Mouse (Mus musculus) heart, postnatal 14 days (tissue): ENCODE results near the gene Cox7a2l. TPM values are rescaled to one million over a fixed set of nuclear protein-coding genes. Genes with fewer than 3 reads are reported as not detected.

Source experiments
- DNase-seq, 2 experiments: peaks; one replicate each; pipeline ENCODE4 v3.0.0; 2021 to 2022
- intact Hi-C: fragments of 180-260 bp; cut with DNase I; formaldehyde crosslinking; loops from one replicate; pipeline ENCODE4 v1.15.1; 2025
- long read RNA-seq, 2 experiments: library from polyadenylated mRNA; stranded (forward); transcript quantifications; one replicate each; pipeline ENCODE4 v2.0.0; 2021
- total RNA-seq, 2 experiments: library from RNA; stranded (reverse); gene quantifications; 2 replicates each; pipeline ENCODE4 v1.2.3; 2021

Gene Cox7a2l
- total RNA-seq = 100 to 1,000 TPM; 297 to 319 TPM
- long read RNA-seq, experiment 1, transcript Cox7a2l-201 (3 exons, 1,076 nt) = major isoform, 219 of 245 reads
- long read RNA-seq, experiment 1, transcript Cox7a2l-202 (4 exons, 1,129 nt) = minor isoform, 20 of 245 reads
- long read RNA-seq, experiment 1, partial matches to known transcripts = 0 of 245 reads
- long read RNA-seq, experiment 1, other reads (novel, unspliced or antisense) = 6 of 245 reads
- long read RNA-seq, experiment 2, transcript Cox7a2l-201 (3 exons, 1,076 nt) = major isoform, 179 of 195 reads
- long read RNA-seq, experiment 2, transcript Cox7a2l-202 (4 exons, 1,129 nt) = minor isoform, 12 of 195 reads
- long read RNA-seq, experiment 2, partial matches to known transcripts = 0 of 195 reads
- long read RNA-seq, experiment 2, other reads (novel, unspliced or antisense) = 4 of 195 reads

DNA sequence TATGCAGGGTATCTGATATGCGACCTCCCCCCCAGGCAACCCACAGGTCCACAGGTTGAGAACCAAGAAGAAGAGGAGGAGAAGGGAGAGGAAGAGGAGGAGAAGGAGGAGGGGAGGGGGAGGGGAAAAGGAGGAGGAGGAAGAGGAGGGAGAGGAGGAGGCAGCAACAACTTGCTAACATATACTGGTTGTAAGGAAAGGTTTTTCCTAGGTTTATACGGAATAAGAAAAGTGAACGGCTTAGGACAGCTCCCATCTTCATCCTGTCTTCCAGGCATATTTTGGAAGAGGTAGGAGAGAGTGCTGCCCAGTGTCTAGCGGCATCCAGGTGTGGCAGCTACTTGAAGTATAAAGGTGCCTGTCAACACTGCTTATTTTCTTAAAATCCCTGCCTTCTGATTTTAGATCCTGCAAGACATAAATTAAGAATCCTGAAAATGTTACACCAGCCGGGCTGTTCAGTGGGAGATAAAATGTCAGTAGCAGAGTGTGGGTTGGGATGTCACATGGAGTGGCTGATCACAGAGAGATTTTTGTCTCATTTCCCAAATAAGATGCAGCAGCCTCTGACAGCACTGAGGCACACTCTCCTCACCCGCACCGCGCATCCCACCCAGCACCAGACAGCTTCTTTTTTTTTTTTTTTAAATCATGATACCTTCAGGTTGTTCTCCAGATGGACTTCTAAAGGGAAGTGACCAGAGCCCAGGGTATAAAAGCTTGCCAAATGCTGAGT is at the start of gene Cox7a2l:
Cox7a2l (minus strand) TSS at position 51 of the 736 bp plus-strand sequence.
- intact Hi-C loops = no loop called here

DNA sequence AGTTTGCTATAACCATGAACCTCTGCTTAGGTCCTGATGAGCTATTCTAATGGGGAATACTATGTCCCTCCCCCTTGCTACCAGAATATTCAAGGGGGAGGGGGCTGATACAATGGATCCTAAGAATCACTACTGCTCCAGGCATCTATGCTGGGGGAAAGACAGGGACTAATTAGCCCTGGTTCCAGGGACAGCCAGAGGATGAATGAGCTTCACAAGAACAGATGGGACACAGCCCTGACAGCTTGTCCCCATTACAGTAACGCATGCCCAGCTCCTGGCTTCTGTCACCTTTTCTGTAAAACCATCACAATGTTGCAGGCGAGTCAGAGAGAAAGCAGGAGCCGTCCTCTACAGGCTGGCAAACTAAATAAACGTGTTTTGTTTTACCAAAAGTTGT is 48.4 kb upstream of the Cox7a2l start:
- no peak for DNase-seq
- intact Hi-C loops = no loop called here

More for the DNA sequence above, at the start of gene Cox7a2l:
- DNase-seq = no peak

DNA sequence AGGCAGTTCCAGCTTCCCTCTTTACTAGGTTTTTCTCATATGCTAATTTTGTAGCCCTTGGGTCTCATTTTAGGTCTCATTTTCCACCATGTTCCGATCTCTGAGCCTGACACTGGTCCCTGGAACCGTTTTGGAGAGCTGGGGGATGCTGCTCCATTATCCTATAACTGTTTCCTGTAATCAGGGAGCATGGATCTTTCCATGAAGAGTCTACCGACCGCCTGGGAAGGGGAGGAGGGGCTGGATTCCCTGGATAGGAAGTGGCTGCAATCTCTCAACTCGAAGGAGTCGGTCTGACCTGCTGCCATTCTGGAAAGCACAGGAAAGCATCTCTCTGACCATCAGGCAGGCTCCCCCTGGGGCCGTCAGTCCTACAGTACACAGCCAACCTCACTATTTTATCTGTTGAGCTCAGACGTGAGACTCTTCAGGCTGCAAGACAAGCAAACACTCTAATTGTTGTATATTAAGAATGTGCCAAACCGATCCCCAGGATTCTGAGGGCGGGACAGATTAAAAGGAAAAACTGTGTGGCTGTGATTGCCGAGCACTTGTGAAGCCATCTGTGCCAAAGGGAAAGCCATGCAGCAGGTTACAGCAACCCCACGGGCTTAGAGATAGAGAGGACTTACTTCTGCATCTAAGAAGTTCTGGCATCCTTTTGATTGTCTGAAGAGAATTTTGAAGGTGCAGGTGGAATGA is 47.1 kb upstream of the Cox7a2l start:
- intact Hi-C loops = loop anchor here (5.0 kb wide), 1 partner anchor 292 kb away; no protein-coding TSS in a partner anchor
- DNase-seq = no peak

DNA sequence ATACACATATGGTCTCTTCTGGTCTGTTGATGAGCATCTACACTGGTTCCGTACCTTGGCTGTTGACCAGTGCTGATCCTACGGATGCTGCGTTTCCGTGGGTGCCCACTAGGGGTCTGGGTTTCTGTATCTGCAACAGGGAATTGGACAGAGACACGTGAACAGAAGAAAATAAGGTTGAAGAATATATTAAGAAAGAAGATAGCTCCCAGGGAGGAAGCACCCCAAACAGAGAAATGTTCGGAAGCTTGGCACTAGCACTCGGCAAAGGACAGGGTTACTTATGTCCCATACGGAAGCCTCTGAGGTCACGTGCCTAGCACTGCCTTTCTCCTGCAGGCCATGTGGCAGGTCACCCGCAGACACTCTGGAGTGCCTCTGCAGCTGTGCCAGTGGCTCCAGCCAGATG is 46.6 kb upstream of the Cox7a2l start:
- intact Hi-C loops = loop anchor here (5.0 kb wide), 1 partner anchor 291 kb away; no protein-coding TSS in a partner anchor
- peak; percentile 47 to 63 for DNase-seq

DNA sequence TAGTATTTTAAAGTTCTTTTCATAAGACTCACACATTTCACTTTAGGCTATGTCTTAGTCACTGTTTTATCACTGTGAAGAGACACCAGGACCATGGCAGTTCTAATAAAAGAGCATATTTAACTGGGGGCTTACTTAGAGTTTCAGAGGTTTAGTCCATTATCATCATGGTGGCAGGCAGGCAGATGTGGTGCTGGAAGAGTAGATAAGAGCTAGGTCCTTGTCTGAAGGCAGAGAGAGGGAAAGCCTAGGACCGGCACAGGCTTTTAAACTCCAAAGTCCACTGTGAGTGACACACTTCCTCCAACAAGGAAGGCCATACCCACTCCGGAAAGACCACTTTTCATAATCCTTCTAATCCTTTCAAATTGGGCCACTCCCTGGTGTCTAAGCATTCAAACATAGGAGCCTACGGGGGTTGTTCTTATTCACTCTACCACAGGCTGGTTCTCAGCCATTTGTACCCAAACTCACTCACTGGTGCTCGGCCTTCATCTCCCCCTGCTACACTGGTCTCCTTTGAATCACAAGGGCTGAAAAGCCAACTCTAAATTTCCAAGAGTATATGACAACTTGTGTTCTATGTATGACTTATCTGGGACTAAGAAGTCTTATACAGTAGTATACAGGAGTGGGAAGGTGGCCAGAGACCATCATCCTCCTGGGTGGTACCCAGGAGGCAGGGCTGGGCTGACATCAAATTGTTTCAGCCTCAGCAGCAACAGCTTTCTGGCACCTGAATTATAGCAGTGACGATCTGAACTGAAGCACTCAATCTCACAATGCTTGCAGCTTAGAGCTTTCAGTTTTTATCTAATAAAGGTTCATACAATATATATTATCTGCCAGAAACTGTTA is 45.3 kb upstream of the Cox7a2l start:
- intact Hi-C loops = loop anchor here (5.0 kb wide), 1 partner anchor 290 kb away; no protein-coding TSS in a partner anchor
- no peak for DNase-seq

DNA sequence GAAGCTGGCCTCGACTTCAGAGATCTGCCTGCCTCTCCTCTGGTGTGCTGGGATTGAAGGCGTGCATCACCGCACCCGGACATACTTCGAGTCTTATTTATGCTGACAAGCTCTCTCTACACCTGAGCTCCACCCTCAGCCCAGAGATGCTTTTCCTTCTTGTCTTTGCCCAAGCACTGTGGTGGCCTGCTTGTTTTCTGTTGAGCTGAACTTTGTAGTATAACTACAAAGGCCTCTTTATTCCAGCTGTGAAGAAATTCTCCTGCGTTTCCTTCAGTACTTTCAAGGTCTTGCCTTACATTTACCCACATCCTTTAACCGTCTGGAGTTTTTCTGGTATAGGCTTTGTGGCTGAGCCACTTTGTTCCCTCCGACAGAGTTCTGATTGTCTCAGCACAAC is 42.0 kb upstream of the Cox7a2l start:
- intact Hi-C loops = loop anchor here (1.0 kb wide), 1 partner anchor 44 kb away; no protein-coding TSS in a partner anchor

DNA sequence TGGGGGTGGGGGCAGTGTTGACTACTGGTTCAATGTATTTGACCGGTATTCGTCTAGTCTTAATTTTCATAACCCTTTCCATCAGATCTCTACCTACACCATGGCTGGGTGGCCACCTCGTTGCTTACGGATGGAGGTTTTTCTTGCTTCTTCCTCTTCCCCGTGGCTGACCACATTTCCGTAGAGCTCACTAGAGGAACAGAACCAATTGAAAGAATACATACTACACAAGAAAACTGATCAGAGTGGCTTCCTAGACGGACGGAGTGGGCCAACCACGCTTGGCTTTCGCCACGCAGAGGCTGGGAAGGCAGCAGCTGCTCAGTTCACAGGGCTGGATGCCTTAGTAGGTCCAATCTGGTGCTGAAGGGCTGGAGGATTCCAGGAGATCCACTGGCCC is 38.7 kb upstream of the Cox7a2l start:
- intact Hi-C loops = no loop called here
- DNase-seq = no peak

More for the DNA sequence above, 42.0 kb upstream of the Cox7a2l start:
- no peak for DNase-seq

DNA sequence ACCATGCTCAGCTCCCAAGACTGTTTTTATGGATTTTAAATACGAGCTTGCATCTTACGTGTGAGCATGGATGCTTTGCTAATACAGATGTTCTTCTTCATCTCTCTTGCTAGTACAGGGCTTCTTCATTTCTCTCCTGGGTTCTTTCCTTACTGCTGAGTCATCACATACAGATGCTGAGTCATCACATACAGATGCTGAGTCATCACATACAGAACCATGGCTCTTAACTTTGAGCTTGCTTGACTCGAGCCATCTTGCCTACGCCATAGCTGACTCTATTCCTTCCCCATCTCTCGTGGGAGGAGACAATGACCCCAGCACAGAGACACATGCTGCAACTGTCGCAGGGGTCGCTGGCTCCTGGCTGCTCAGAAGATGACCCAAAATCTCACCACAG is 37.9 kb upstream of the Cox7a2l start:
- intact Hi-C loops = no loop called here
- DNase-seq = no peak

DNA sequence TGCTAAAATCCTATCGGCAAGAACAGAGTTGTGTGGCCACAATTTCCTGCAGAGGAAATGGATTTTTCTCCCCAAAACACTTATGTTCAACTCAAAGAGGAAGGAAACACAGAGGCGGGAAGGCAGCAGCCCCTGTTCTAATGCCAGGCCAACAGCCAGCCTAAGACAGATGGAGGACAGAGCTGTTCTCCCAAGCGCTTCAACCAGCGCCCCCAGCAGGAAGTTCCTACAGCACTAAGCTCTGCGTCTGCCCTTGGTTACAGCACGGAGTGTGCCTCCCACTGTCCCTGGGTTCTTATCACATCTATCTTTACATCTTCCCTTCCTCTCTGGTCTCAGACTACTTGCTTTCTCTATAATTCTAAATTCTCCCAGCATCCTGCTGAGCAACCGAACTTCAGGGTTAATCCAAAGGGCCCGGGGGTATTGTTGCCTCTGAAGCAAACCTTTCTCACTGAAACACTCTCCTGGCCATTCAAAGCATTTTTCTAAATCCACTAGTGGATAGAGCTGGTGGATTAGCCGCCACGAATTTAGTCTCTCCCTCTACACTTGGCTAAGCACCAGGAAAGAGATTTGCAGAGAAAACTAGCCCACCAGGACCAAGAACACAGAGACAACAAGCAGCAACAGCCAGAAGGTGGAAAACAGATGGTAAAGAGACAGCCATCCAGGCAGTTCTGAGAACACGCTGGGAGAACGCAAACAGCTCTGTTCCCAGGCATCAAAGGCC is 31.5 kb upstream of the Cox7a2l start:
- peak in 1 of 2 experiments; percentile 10 for DNase-seq
- intact Hi-C loops = no loop called here

DNA sequence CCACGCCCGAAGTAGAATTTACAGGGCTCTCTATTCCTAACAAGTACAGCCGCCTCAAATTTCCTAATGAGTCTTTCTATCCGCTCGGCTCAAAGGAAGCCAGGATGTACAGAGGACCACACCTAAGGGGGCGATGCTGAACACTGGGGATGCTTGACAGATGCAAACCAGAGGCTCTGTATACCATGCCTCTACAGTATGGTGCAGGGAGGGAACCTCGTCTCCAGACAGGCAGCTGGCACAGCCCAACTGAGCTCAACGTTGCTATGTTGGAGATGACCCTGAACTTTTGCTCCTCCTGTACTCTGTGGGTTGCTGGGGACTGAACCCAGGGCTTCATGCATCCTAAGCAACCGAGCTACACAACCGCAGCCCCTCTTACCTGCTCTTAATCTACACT is 30.0 kb upstream of the Cox7a2l start:
- intact Hi-C loops = no loop called here
- DNase-seq = no peak

DNA sequence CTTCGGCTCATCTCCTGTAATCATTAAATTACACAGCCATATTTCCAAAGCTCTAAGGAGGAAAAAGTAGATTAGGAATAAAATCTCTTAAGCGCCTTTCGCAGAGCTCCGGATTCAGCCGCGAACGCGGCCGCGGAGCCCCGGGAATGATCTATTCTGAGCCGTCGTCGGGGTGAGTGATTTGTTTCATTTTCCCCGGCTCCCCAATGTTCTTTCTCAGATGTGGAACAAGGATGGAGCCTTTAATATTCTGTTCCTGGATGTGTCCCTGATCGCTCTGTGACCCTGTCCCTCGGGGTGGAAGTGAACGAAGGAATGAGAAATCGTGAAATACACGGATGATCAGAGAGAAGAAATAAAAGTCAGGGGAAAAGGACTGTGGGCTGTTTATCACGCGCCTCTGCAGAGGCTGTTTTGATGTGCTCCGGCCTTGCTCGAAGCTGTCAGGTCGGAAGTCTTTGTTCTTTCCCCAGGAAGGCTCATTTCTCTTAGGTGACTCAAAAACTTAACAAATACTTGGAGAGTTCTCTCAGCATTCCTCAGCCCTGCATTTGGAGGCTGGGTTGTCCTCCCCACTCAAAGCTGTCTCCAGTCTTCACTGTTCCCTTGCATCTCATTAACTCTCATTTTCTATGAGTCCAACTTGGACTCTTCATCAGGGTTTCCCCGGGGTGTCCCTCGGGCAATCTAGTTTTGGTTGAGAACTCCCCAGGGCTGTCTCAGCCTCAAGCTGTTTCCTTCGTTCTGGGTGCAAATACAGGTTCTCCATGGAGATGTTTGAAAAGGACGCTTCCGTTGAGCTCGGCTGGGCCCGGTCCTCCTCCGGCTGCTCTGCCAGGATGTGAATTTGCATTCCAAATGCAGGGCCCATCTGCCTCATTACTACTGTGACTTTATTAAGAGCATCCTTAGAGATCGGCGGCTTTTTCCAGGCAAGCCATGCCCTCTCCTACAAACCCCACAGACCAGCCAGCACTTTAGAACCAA is 28.9 kb upstream of the Cox7a2l start:
- intact Hi-C loops = no loop called here
- DNase-seq = peak; percentile 4 to 25

DNA sequence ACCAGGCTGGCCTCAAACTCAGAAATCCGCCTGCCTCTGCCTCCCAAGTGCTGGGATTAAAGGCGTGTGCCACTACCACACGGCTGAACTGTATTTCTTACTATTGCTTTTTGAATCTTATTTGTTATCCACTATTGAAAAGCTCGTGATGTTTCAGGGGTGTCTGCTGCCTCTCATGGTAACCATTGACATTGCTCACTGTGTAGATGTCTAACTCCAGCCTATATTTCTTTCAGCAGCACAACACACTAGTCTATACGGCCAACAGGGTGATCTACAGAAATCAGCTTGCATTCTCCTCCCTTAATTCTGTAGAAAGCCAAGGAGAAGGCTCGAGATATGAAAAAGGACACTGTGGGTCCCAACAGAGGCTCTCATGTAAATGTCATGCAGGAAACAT is 28.1 kb upstream of the Cox7a2l start:
- intact Hi-C loops = no loop called here
- DNase-seq = no peak

DNA sequence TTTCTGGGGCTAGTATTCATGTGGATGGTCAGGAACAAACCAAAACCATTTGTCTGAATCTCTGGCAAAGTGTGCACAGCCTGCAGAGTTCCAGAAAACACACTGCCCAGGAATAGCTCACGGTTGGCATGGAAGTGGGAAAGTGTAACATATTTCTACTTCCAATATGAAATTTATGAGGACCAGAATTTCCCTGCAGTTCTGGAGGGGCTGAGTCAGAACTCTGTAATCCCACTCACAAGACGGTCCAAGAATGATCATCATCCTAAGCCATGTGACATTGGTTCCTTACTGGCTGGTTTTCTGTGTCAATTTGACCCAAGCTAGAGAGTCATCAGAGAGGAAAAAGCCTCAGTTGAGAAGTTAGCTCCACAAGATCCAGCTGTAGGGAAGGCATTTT is 25.3 kb upstream of the Cox7a2l start:
- DNase-seq = no peak
- intact Hi-C loops = no loop called here

DNA sequence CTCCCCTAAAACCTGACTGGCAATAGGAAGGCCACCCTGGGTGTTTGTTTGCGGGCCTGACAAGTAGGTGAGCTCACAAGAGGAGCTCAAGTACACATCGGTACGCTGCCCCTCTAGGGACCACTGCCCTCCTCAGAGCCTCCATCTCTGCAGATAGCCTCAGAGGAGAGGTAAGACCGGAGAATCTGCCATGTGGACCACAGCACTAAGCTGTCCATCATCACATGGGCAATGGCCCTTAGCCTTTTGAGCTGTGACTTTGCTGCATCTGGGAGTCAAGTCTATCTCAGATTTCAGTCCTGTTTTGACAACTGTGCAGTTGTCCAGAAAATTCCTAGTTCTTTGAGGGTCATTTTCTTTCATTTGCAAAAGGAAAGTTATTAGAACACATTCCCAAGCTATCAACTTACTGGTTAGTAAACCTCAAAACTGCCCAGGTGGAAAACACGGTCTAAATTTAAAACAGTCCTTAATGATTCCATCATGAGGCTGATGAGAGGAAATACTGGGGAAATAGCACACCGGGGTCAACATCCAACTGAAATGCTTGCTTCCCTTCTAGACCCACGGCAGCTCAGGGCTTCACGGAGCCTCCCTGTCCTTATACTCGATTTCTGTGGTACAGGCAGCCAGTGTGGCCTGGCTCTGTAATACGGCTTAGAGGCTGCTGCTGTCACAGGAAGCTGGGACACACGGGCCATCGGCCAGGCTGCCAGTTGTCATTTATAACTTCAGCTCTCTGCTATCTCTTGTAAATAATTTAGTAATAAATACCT is 22.3 kb upstream of the Cox7a2l start:
- no peak for DNase-seq
- intact Hi-C loops = no loop called here

DNA sequence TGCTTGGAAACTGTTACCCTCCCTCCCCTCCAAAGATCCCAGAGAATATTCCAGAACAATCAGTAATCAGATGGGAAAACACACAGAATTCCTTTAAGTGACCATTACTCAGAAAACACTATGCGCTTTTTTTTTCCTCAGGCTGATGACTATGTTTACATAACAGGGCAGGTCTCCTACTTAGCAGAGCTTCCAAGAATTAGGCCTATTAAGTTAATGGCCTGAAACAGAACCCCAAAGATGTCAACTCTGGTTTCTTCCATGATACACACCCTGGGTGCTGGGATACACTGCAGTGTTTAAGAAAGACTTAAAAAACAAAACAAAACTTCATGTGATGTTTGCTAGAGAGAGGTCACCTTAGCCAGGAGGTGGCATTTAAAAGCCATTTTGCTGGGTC is 21.6 kb upstream of the Cox7a2l start:
- intact Hi-C loops = no loop called here
- no peak for DNase-seq

DNA sequence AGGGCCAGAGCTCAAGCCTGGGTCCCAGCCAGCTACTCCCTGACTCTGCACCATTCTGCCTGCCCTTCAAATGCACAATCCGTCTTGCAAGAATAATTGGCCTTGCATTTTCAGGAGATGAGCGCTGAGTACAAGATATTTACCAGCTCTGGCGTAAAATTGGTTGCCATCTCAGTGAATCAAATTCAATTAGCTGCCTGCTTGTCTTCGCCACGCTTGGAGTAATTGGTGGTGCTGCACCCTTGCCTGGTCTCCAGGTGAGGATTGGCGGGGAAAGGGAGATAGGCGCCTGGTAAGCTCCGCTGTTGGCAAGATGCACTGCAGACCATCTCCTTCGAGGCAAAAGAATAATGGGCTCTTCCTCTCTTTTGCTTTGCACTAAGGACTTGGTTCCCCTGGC is 21.0 kb upstream of the Cox7a2l start:
- no peak for DNase-seq
- intact Hi-C loops = no loop called here

DNA sequence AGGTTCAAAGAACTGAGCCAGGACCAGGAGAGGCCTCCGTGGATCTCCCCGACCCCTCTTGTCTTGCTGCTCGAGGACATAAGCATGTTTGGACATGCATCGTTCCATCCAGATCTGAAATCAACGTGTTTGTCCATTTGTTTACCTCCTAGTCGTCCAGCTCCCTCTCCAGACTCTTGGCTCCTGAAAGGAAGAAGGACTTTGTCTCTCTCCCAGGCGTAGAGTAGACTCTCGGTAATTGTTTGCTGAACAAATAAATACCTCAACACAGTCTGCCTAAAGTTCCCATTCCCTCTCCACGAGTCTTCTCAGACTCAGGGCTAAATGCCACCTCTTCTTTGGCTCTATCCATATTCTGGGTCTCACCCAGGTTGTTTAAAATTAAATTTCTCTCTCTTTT is 16.0 kb upstream of the Cox7a2l start:
- intact Hi-C loops = no loop called here
- no peak for DNase-seq
